Mouse (Mus musculus) liver, postnatal 0 days (tissue): ENCODE measurements around the gene Mchr1.

Source experiments
- CTCF ChIP-seq: sonication (generic); IDR thresholded peaks from 2 replicates; pipeline ENCODE4 v1.5.1; 2016; ENCODE audit warnings: antibody characterized with exemption, low read depth
- EP300 ChIP-seq: IDR thresholded peaks from 2 replicates; pipeline ENCODE4 v1.6.1; 2016; ENCODE audit warnings: antibody characterized with exemption, low read depth, mild to moderate bottlenecking

DNA sequence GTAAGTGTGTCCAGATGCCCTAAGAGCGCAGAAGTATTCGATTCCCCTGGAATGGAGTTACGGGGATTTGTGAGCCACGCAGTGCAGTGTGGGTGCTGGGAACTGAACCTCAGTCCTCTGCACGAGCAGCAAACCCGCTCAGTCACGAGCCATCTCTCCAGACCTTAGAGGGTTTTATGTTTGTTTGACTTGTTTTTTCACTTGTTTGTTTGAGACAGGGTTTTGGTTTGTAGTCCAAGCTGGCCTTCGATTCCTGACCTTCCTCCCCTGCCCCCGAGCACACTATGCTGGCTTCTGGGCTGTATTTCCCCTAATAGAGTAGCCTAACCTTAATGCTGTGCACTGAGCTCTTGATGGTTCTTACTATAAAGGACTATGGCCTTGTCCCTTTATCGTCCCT, 10.3 kb upstream of the Mchr1 start:
- TF ChIP-seq CTCF = no peak
- TF ChIP-seq EP300 = no peak
